Comparison of ENCODE assay signal across 23 mouse cellular contexts in genomic region chr1:91561226-91561625, GRCm38 (mm10).
"Had no signal": no experiment of that assay in that cellular context is flagged by ENCODE, and none has a peak within 500 bp of the region (broad histone marks: within the 10 kb centered on the region; RNA-seq: fewer than 3 reads in every experiment).

No protein-coding gene starts in this region.

- ATAC-seq: liver, postnatal 0 days; lung, postnatal 0 days had no signal

- H3K4me2 ChIP-seq: kidney, embryonic 15.5 days; limb, embryonic 12.5 days; limb, embryonic 15.5 days; liver, embryonic 11.5 days; lung, embryonic 14.5 days; midbrain, embryonic 11.5 days; neural tube, embryonic 12.5 days; neural tube, embryonic 15.5 days had no signal

- H3K9ac ChIP-seq: kidney, embryonic 15.5 days; limb, embryonic 12.5 days; limb, embryonic 15.5 days; liver, embryonic 14.5 days; liver, postnatal 0 days; lung, embryonic 14.5 days; neural tube, embryonic 12.5 days; neural tube, embryonic 15.5 days had no signal

- H3K4me3 ChIP-seq: kidney, embryonic 15.5 days; limb, embryonic 12.5 days; limb, embryonic 15.5 days; neural tube, embryonic 12.5 days; neural tube, embryonic 15.5 days had no signal

- H3K4me1 ChIP-seq: kidney, embryonic 15.5 days; neural tube, embryonic 12.5 days; neural tube, embryonic 15.5 days had no signal

- H3K9me3 ChIP-seq: kidney, embryonic 15.5 days; limb, embryonic 12.5 days; limb, embryonic 15.5 days; neural tube, embryonic 12.5 days; neural tube, embryonic 15.5 days had no signal

- H3K27me3 ChIP-seq: kidney, embryonic 15.5 days; limb, embryonic 12.5 days; limb, embryonic 15.5 days; neural tube, embryonic 12.5 days; neural tube, embryonic 15.5 days had no signal

- H3K27ac ChIP-seq: kidney, embryonic 15.5 days; limb, embryonic 12.5 days; limb, embryonic 15.5 days; liver, embryonic 14.5 days; macrophage; neural tube, embryonic 12.5 days; neural tube, embryonic 15.5 days; stomach, postnatal 0 days had no signal

- DNase-seq: kidney, adult 8-10 months; kidney, postnatal 10 days; kidney, postnatal 36 days; left cerebral cortex, postnatal 4 days; liver, postnatal 0 days; lung, embryonic 14.5 days; right cerebral cortex, adult 18-20 months; right cerebral cortex, postnatal 14 days; right cerebral cortex, postnatal 4 days; thymus, adult 2 months; thymus, postnatal 14 days; thymus, postnatal 4 days had no signal
